Mouse (Mus musculus): ENCODE measurements around the gene Chchd2. TPM values are rescaled to one million over a fixed set of nuclear protein-coding genes. Genes with fewer than 3 reads are reported as not detected.

Gene Chchd2
- total RNA-seq, 2 experiments from 2014 or later: 1,014 to 1,053 TPM

- DNase-seq: no peak
Measured at GRCm38 (mm10) chr5:129879888-129880287, 7.4 kb downstream of the Chchd2 start.

- peak; percentile 91 for DNase-seq
Measured at GRCm38 (mm10) chr5:129878946-129879345, 8.3 kb downstream of the Chchd2 start.

- peak in 1 of 2 experiments; percentile 38 for DNase-seq
Measured at GRCm38 (mm10) chr5:129877731-129878455, 9.4 kb downstream of the Chchd2 start.

DNA sequence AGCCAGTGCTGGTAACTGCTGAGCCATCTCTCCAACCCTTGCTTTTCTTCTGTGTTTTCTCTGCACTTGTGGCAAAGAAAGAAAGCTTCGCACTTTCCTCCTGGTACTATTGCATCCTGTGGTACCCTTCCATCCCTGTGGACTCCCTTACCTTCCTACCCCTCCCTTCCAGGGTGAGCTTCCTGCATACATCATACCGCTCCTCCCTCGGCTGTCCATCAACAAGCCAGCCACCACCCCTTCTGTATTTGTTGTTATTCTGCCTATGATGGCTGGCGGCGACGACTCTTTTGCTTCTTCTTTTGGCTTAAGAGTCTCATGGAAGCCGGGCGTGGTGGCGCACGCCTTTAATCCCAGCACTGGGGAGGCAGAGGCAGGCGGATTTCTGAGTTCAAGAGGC is 12.2 kb downstream of the Chchd2 start:
- no peak for DNase-seq

DNA sequence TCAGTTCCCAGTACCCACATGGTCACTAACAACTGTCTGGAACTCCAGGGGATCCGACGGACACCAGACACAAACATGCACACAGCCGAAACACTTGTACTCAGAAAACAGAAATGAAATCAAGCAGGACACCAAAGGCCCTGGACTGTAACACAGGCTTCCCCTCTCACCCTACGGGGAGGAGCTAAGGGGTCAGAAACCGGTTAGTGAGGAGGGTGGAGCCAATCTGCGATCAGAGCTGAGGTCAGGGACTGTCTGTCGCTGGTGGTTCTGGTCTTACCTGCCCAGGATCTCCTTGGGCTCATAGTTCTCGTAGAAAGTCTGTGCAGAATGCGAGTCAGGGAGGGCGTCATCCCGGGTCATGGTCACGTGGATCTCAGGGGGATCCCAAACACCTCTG is 13.3 kb downstream of the Chchd2 start:
- DNase-seq: no peak

GRCm38 (mm10) chr5:129871238-129871637 is 16.0 kb downstream of the Chchd2 start:
- DNase-seq: no peak

GRCm38 (mm10) chr5:129869238-129869995 is 17.9 kb downstream of the Chchd2 start:
- DNase-seq: no peak

GRCm38 (mm10) chr5:129865841-129866240 is 21.4 kb downstream of the Chchd2 start:
- DNase-seq: no peak

GRCm38 (mm10) chr5:129864467-129864866 is 22.8 kb downstream of the Chchd2 start:
- peak; percentile 59 to 76 for DNase-seq

DNA sequence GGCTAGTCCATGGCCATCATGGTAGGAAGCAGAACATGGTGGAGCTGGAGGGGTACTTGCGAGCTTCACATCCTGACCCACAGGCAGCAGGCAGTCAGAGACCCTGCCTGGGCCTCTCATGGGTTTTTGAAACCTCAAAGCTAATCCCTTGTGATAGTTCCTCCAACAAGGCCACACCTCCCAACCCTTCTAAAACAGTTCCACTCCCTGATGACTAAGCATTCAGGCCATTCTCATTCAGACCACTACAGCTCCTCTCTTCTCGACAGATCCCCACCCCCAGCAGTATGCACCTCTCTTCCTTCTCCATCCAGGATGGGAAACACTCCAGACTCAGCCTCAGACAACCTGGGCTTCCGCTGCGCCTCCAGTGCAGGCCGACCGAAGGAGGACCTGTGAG is 24.9 kb downstream of the Chchd2 start:
- no peak for DNase-seq

- DNase-seq: no peak
Measured at GRCm38 (mm10) chr5:129856414-129856813, 30.9 kb downstream of the Chchd2 start.

- DNase-seq: no peak
Measured at GRCm38 (mm10) chr5:129855163-129855562, 32.1 kb downstream of the Chchd2 start.

DNA sequence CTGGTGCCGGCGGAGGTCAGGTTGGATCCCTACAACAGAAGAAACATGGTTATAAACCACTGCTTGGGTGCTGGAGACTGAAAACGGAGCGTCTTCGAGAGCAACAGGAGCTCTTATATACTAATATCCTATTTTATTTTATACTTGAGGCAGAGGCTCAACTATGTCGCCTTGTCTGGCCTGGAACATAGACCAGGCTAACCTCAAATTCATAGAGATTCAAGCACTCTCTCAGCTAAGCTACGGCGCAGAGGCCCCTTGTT is 39.8 kb downstream of the Chchd2 start:
- DNase-seq: no peak

GRCm38 (mm10) chr5:129846752-129847557 is 40.3 kb downstream of the Chchd2 start, which contains the start of gene Sumf2:
Gene Sumf2, plus strand, starts transcription at chr5:129846986.
- DNase-seq: peak; percentile 96 to 97

DNA sequence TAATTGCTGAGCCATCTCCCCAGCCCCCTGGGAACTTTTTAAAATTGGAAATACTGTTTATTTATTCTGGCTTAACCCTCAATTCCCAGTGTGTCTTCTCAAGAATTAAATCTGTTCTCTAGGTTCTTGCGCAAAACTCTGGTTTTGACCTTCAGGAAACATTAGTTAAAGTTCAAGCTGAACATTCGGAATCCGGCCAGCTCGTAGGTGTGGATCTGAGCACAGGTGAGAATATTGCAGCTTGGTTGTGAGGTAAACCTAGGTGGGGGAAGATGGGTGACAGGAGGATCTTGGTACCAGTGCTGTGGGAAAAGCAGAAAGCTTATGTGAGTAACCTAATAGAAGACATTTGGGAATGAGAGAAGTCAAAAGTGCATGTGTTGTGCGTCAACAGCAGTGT is 42.4 kb downstream of the Chchd2 start:
- DNase-seq: no peak

Other genes with a start within 250 kb of the Chchd2 start
- gene Zfp11, start 217.4 kb downstream of the Chchd2 start, total RNA-seq (2021): 1 to 10 TPM; 2.3 to 3.3 TPM
- not detected for gene Sept14, start 179.0 kb downstream of the Chchd2 start, total RNA-seq (2021)
- 100 to 1,000 TPM in 1 of 2 experiments, 10 to 100 TPM in 1; 80.7 to 106 TPM for gene Mrps17, start 172.0 kb downstream of the Chchd2 start, total RNA-seq (2021)
- gene Nipsnap2, start 162.4 kb downstream of the Chchd2 start, total RNA-seq (2021): 100 to 1,000 TPM; 116 to 140 TPM
- 10 to 100 TPM; 20.1 to 27.0 TPM for gene Psph, start 100.0 kb downstream of the Chchd2 start, total RNA-seq (2021)
- 10 to 100 TPM; 34.1 to 56.5 TPM for gene Sumf2, start 40.5 kb downstream of the Chchd2 start, total RNA-seq (2021)
- gene Zbed5, start 8.3 kb upstream of the Chchd2 start, total RNA-seq (2021): 1 to 10 TPM in 1 of 2 experiments, under 1 TPM in 1; 0.99 to 2.3 TPM
- 1 to 10 TPM; 1.4 to 4.3 TPM for gene Phkg1, start 11.1 kb upstream of the Chchd2 start, total RNA-seq (2021)
- 1 to 10 TPM; 4.3 to 6.1 TPM for gene Nupr1l, start 21.1 kb upstream of the Chchd2 start, total RNA-seq (2021)
- gene Vkorc1l1, start 54.5 kb upstream of the Chchd2 start, total RNA-seq (2021): 10 to 100 TPM; 31.9 to 38.5 TPM
- 10 to 100 TPM; 48.1 to 53.8 TPM for gene Gusb, start 115.6 kb upstream of the Chchd2 start, total RNA-seq (2021)
- gene Asl, start 141.8 kb upstream of the Chchd2 start, total RNA-seq (2021): 100 to 1,000 TPM in 1 of 2 experiments, 10 to 100 TPM in 1; 100.0 to 138 TPM
- gene Crcp, start 141.8 kb upstream of the Chchd2 start, total RNA-seq (2021): 10 to 100 TPM; 27.2 to 39.6 TPM
- gene Tpst1, start 185.9 kb upstream of the Chchd2 start, total RNA-seq (2021): 10 to 100 TPM; 47.8 to 48.8 TPM